ENCODE assay signal across 8 mouse cellular contexts in genomic region chr6:52259811-52260261, GRCm38 (mm10). TPM values are rescaled to one million over a fixed set of nuclear protein-coding genes. Genes with fewer than 3 reads are reported as not detected.
DNase-seq lines count a peak whose midpoint lies in the region; ATAC-seq and TF ChIP-seq lines count a peak whose summit lies in the region.

No protein-coding gene starts in this region.

- no peak overlapping the region for H3K27ac ChIP-seq in spleen, adult 2 months (ENCODE audit: insufficient read depth, low read length)
- H3K27ac ChIP-seq in forebrain, embryonic 11.5 days (ENCODE audit: low read depth, low read length), result no peak overlapping the region
- H3K27ac ChIP-seq in limb, embryonic 11.5 days (replicated peaks; ENCODE audit: low read depth, low read length), result peak overlapping the region; percentile 96
- no peak overlapping the region for H3K27ac ChIP-seq in stomach, postnatal 0 days (replicated peaks)

- TF ChIP-seq EP300 in stomach, postnatal 0 days (optimal IDR thresholded peaks at IDR 0.05), result no peak

- peak overlapping the region; percentile 27 for H3K4me2 ChIP-seq in forebrain, embryonic 11.5 days (ENCODE audit: low read depth, low read length, severe bottlenecking)
- H3K4me2 ChIP-seq in limb, embryonic 11.5 days (ENCODE audit: low read depth, severe bottlenecking), result peak overlapping the region; percentile 62
- H3K4me2 ChIP-seq in stomach, postnatal 0 days (replicated peaks; ENCODE audit: low read depth), result peak overlapping the region; percentile 55; the same call in 1 of the 2 replicates

- peak overlapping the region; percentile 34; the same call in 1 of the 2 replicates for H3K4me3 ChIP-seq in spleen, adult 2 months (ENCODE audit: extremely low read depth, insufficient read depth, insufficient read length)
- H3K4me3 ChIP-seq in forebrain, embryonic 11.5 days (ENCODE audit: low read depth, low read length), result peak overlapping the region; percentile 23
- peak overlapping the region; percentile 69 for H3K4me3 ChIP-seq in limb, embryonic 11.5 days (ENCODE audit: low read depth, low read length)
- no peak overlapping the region; the same call in 1 of the 2 replicates for H3K4me3 ChIP-seq in stomach, postnatal 0 days (ENCODE audit: low read depth, low read length)

- DNase-seq in spleen, adult 2 months (ENCODE audit: low read depth in 1 of 2, low spot score in 2 of 2), result no peak
- no peak for DNase-seq in spleen, postnatal 4 days (ENCODE audit: low spot score in 2 of 2)
- peak; percentile 75 for DNase-seq in forebrain, embryonic 11.5 days (ENCODE audit: low spot score)
- peak; percentile 76 for DNase-seq in limb, embryonic 11.5 days (ENCODE audit: low spot score)
- DNase-seq in stomach, postnatal 0 days (ENCODE audit: low spot score), result no peak
- DNase-seq in layer of hippocampus, adult 9-11 months, result no peak
- no peak for DNase-seq in adrenal gland, adult 2 months
- DNase-seq in cerebellum, adult 9-10 months, result no peak

- H3K9ac ChIP-seq in forebrain, embryonic 11.5 days (ENCODE audit: low read length), result no peak overlapping the region
- H3K9ac ChIP-seq in limb, embryonic 11.5 days (ENCODE audit: low read length), result peak overlapping the region; percentile 93
- no peak overlapping the region for H3K9ac ChIP-seq in stomach, postnatal 0 days (ENCODE audit: low read length)

- TF ChIP-seq CTCF in spleen, adult 2 months (IDR thresholded peaks at IDR 0.05; ENCODE audit: extremely low read depth, insufficient read depth, insufficient read length, insufficient replicate concordance), result no peak
- no peak for TF ChIP-seq CTCF in stomach, postnatal 0 days (IDR thresholded peaks at IDR 0.05; ENCODE audit: low read depth)

- TF ChIP-seq POLR2A in spleen, adult 2 months (IDR thresholded peaks at IDR 0.05; ENCODE audit: low read depth, low read length), result no peak

- H3K27me3 ChIP-seq in spleen, adult 2 months (ENCODE audit: control insufficient read depth, insufficient read depth, low read length), result peaks cover 42% of the 10 kb centered on the region
- H3K27me3 ChIP-seq in forebrain, embryonic 11.5 days (ENCODE audit: control insufficient read depth, insufficient read depth, low read length), result peaks cover 90% of the 10 kb centered on the region
- peaks cover 37% of the 10 kb centered on the region for H3K27me3 ChIP-seq in limb, embryonic 11.5 days (ENCODE audit: control insufficient read depth, insufficient read depth, low read length)
- peaks cover 26% of the 10 kb centered on the region for H3K27me3 ChIP-seq in stomach, postnatal 0 days (ENCODE audit: control insufficient read depth, insufficient read depth, low read length)

- WGBS in spleen, adult 2 months, result 3% methylated on average over 39 of the region's 39 CpGs
- under 1% methylated on average over 39 of the region's 39 CpGs for WGBS in forebrain, embryonic 11.5 days
- WGBS in limb, embryonic 11.5 days, result under 1% methylated on average over 39 of the region's 39 CpGs
- 1% methylated on average over 37 of the region's 39 CpGs for WGBS in stomach, postnatal 0 days

- H3K4me1 ChIP-seq in spleen, adult 2 months (ENCODE audit: control insufficient read depth, insufficient read depth, insufficient read length), result peaks cover 4% of the 10 kb centered on the region
- peaks cover 7% of the 10 kb centered on the region; the same call in 1 of the 2 replicates for H3K4me1 ChIP-seq in forebrain, embryonic 11.5 days (replicated peaks; ENCODE audit: control insufficient read depth, insufficient read depth, low read length)
- 0 out of 2 replicates have a peak, but pooled peaks cover 9% of the 10 kb centered on the region for H3K4me1 ChIP-seq in limb, embryonic 11.5 days (ENCODE audit: control insufficient read depth, insufficient read depth, low read length)
- H3K4me1 ChIP-seq in stomach, postnatal 0 days (replicated peaks; ENCODE audit: control insufficient read depth, insufficient read depth), result no peaks in the 10 kb centered on the region

- H3K9me3 ChIP-seq in forebrain, embryonic 11.5 days (ENCODE audit: control insufficient read depth, low read length), result no peaks in the 10 kb centered on the region
- no peaks in the 10 kb centered on the region for H3K9me3 ChIP-seq in limb, embryonic 11.5 days (ENCODE audit: control insufficient read depth, low read length)
- H3K9me3 ChIP-seq in stomach, postnatal 0 days (ENCODE audit: control insufficient read depth, low read length), result no peaks in the 10 kb centered on the region

- no peak for ATAC-seq in forebrain, embryonic 11.5 days (replicated peaks; ENCODE audit: low FRiP score)
- no peak for ATAC-seq in limb, embryonic 11.5 days (ENCODE audit: insufficient number of reproducible peaks, low FRiP score, low TSS enrichment, low read depth)
- ATAC-seq in stomach, postnatal 0 days (ENCODE audit: low FRiP score, low TSS enrichment), result no peak

- no peaks in the 10 kb centered on the region for H3K36me3 ChIP-seq in spleen, adult 2 months (ENCODE audit: control insufficient read depth, insufficient read depth, low read length)
- no peaks in the 10 kb centered on the region for H3K36me3 ChIP-seq in forebrain, embryonic 11.5 days (ENCODE audit: control insufficient read depth, insufficient read depth, low read length)
- no peaks in the 10 kb centered on the region for H3K36me3 ChIP-seq in limb, embryonic 11.5 days (ENCODE audit: control insufficient read depth, insufficient read depth, low read length)
- no peaks in the 10 kb centered on the region for H3K36me3 ChIP-seq in stomach, postnatal 0 days (ENCODE audit: control insufficient read depth, insufficient read depth, low read length)

RNA-seq across cellular contexts. Expression of gene Hoxa13, which starts 0.8 kb away (rescaled TPM):
- polyA plus RNA-seq in spleen, adult 2 months (2012; rRNA removed), result not detected in 2 replicates
- polyA plus RNA-seq in forebrain, embryonic 11.5 days (2014; fragmentation: Nextera tagmentation; extraction: Ambion mirVana), result not detected in 2 replicates
- 25.1 and 29.7 TPM in 2 replicates for polyA plus RNA-seq in limb, embryonic 11.5 days (2014; fragmentation: Nextera tagmentation; extraction: Ambion mirVana)
- not detected in 2 replicates for polyA plus RNA-seq in stomach, postnatal 0 days (2015; fragmentation: Nextera tagmentation; extraction: Ambion mirVana)
- total RNA-seq in adrenal gland, adult 2 months (2021), result not detected
- polyA plus RNA-seq in adrenal gland, adult 2 months (2012; rRNA removed), result not detected in 2 replicates

RNA-seq across cellular contexts. Expression of gene Hoxa11, which starts 14.2 kb away (rescaled TPM):
- polyA plus RNA-seq in spleen, adult 2 months (2012; rRNA removed), result not detected in 2 replicates
- polyA plus RNA-seq in forebrain, embryonic 11.5 days (2014; fragmentation: Nextera tagmentation; extraction: Ambion mirVana), result not detected in 2 replicates
- 66.3 and 78.0 TPM in 2 replicates for polyA plus RNA-seq in limb, embryonic 11.5 days (2014; fragmentation: Nextera tagmentation; extraction: Ambion mirVana)
- polyA plus RNA-seq in stomach, postnatal 0 days (2015; fragmentation: Nextera tagmentation; extraction: Ambion mirVana), result not detected in 2 replicates
- total RNA-seq in adrenal gland, adult 2 months (2021), result not detected
- not detected in 2 replicates for polyA plus RNA-seq in adrenal gland, adult 2 months (2012; rRNA removed)

RNA-seq across cellular contexts. Expression of gene Hoxa10, which starts 19.2 kb away (rescaled TPM):
- polyA plus RNA-seq in spleen, adult 2 months (2012; rRNA removed), result not detected in 2 replicates
- polyA plus RNA-seq in forebrain, embryonic 11.5 days (2014; fragmentation: Nextera tagmentation; extraction: Ambion mirVana), result not detected in 2 replicates
- polyA plus RNA-seq in limb, embryonic 11.5 days (2014; fragmentation: Nextera tagmentation; extraction: Ambion mirVana), result 274 and 278 TPM in 2 replicates
- polyA plus RNA-seq in stomach, postnatal 0 days (2015; fragmentation: Nextera tagmentation; extraction: Ambion mirVana), result 0.06 TPM in 1 of 2 replicates, not detected in the other
- total RNA-seq in adrenal gland, adult 2 months (2021), result not detected
- polyA plus RNA-seq in adrenal gland, adult 2 months (2012; rRNA removed), result 0.22 TPM in 1 of 2 replicates, not detected in the other

RNA-seq across cellular contexts. Expression of gene Hoxa9, which starts 28.9 kb away (rescaled TPM):
- polyA plus RNA-seq in spleen, adult 2 months (2012; rRNA removed), result 0.18 and 0.31 TPM in 2 replicates
- not detected in 2 replicates for polyA plus RNA-seq in forebrain, embryonic 11.5 days (2014; fragmentation: Nextera tagmentation; extraction: Ambion mirVana)
- polyA plus RNA-seq in limb, embryonic 11.5 days (2014; fragmentation: Nextera tagmentation; extraction: Ambion mirVana), result 86.7 and 90.5 TPM in 2 replicates
- 0.13 and 0.61 TPM in 2 replicates for polyA plus RNA-seq in stomach, postnatal 0 days (2015; fragmentation: Nextera tagmentation; extraction: Ambion mirVana)
- total RNA-seq in adrenal gland, adult 2 months (2021), result 1 to 10 TPM in 1 of 2 experiments, under 1 TPM in 1; 0.75 to 1.6 TPM
- polyA plus RNA-seq in adrenal gland, adult 2 months (2012; rRNA removed), result 1.7 and 3.8 TPM in 2 replicates

RNA-seq across cellular contexts. Expression of gene Hoxa7, which starts 38.2 kb away (rescaled TPM):
- polyA plus RNA-seq in spleen, adult 2 months (2012; rRNA removed), result 0.56 and 0.79 TPM in 2 replicates
- not detected in 2 replicates for polyA plus RNA-seq in forebrain, embryonic 11.5 days (2014; fragmentation: Nextera tagmentation; extraction: Ambion mirVana)
- 14.7 and 16.2 TPM in 2 replicates for polyA plus RNA-seq in limb, embryonic 11.5 days (2014; fragmentation: Nextera tagmentation; extraction: Ambion mirVana)
- polyA plus RNA-seq in stomach, postnatal 0 days (2015; fragmentation: Nextera tagmentation; extraction: Ambion mirVana), result 8.1 and 8.5 TPM in 2 replicates
- 10 to 100 TPM; 15.3 to 30.3 TPM for total RNA-seq in adrenal gland, adult 2 months (2021)
- 21.3 and 26.8 TPM in 2 replicates for polyA plus RNA-seq in adrenal gland, adult 2 months (2012; rRNA removed)

Comparison
In these comparisons a context has a peak if more than half of its experiments do, and no peak if none do; other contexts are left out.
1. DNase-seq: peak in forebrain, embryonic 11.5 days (single experiment) and limb, embryonic 11.5 days (single experiment); none in spleen, adult 2 months (0 of 2), spleen, postnatal 4 days (0 of 2), stomach, postnatal 0 days (single experiment), layer of hippocampus, adult 9-11 months (single experiment), adrenal gland, adult 2 months (single experiment) and cerebellum, adult 9-10 months (single experiment).
2. RNA of gene Hoxa13, which starts 0.8 kb away (polyA plus RNA-seq): 25.1 to 29.7 TPM in limb, embryonic 11.5 days; not detected in forebrain, embryonic 11.5 days, not detected in spleen, adult 2 months, not detected in stomach, postnatal 0 days and not detected in adrenal gland, adult 2 months; every median in the first group is over 10 times any median in the second.
3. RNA of gene Hoxa11, which starts 14.2 kb away (polyA plus RNA-seq): 66.3 to 78.0 TPM in limb, embryonic 11.5 days; not detected in spleen, adult 2 months, not detected in forebrain, embryonic 11.5 days, not detected in stomach, postnatal 0 days and not detected in adrenal gland, adult 2 months; every median in the first group is over 10 times any median in the second.
4. RNA of gene Hoxa10, which starts 19.2 kb away (polyA plus RNA-seq): 274 to 278 TPM in limb, embryonic 11.5 days; not detected in spleen, adult 2 months, 0.22 TPM in adrenal gland, adult 2 months, not detected in forebrain, embryonic 11.5 days and 0.06 TPM in stomach, postnatal 0 days; every median in the first group is over 100 times any median in the second.
5. Peak in every context shown above with its lines, with median percentiles within 50 percentile points of each other: H3K4me2 ChIP-seq.